Mouse (Mus musculus) granulocyte monocyte progenitor cell, adult 5-6 weeks (primary cell): ENCODE measurements around the gene Rbfox2. TPM values are rescaled to one million over a fixed set of nuclear protein-coding genes. Genes with fewer than 3 reads are reported as not detected.

Experiments
- ATAC-seq: replicated peaks from 2 replicates; pipeline ENCODE4 v1.8.0; 2016; ENCODE audit warnings: mild to moderate bottlenecking, moderate TSS enrichment, inconsistent platforms; ENCODE audit not compliant: poor library complexity, severe bottlenecking
- total RNA-seq, 2 experiments: library from RNA; stranded (forward) in 1 of 2; stranded (reverse) in 1 of 2; fragments of 200-712, 200-1000 nt in 1 of 2; fragments of >200 nt in 1 of 2; fragmentation: Nextera tagmentation in 1 of 2; gene quantifications; 2 replicates each; pipeline ENCODE4 v1.2.3; 2014 to 2017

Rbfox2 gene
- total RNA-seq, 2 experiments from 2014 or later, result 0.24 to 3.6 TPM

DNA sequence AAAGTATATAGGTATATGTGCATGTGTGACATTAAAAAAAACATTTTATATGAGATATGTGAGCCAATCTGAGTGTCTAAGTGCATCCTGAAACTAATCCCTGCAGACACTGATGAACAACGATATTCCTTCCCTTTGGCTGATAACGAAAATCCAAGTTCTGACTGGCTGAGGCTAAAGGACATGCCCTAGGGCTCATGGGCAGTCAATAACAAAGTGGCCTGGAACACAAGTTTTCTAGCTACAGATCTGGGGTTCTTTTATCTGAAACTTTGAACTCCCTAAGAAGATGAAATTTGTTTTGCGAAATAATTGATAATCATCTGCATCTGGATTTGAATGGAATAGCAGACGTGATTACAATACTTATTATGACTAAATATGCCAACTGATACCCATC is 66.2 kb downstream of the Rbfox2 start:
- ATAC-seq, result no peak

DNA sequence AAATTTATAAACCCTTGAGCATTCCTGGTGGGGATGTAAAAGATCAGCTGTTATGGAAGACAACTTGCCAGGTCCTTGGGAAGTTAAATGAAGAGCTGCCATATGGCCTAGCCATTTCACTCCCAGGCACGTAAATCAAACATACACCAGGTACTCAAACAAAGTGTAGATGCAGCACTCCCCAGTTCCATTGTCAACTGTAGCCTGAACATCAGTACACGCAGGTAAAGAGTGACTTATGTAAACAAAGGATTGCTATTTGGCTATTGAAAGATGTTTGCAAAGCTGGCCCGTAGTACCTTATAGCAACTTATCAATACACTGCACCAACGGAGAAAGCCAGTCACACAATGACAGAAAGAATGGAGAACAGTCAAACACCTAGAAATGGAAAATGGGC is 67.2 kb downstream of the Rbfox2 start:
- ATAC-seq, result no peak

DNA sequence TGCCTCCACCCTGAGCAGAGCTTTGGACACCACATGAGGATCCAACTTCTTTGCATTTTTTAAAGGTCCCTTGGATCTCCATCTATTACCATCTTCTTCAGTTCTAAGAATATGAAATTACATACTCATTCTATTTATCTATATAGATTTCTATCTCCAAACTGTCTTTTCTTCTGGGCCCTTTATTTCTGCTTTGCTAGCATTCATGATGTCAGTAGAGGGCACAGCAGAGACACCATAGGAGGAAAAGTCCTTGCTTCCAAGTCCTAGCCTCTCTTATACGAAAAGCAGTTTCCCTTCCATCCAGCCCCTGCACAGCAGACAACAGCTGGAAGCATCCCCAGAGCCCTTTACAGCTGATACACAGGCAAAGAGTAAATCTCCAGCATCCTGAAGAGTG is 69.1 kb downstream of the Rbfox2 start:
- ATAC-seq, result no peak

DNA sequence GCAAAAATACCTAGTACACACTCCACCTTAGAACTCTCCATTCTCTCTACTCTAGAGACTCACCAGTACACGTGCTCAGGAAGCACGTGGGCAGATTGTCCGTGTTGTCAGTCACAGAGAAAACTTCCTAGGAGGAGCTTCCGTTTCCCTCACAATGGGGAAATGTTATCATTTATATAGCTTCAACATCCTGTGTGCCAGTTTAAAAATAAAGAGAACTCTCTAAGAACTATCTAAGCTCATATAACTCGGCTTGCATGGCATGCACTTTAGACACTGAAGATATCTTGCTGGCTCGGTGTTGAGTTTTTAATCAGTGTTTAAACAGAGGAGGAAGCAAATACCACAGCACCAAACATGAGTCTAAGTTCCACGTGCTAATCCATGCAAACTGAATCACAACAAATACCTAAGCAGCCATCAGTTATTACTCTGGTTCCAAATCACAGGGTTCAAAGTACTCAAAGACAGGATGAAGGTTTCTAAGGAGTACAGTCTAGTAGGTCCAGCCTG is 70.7 kb downstream of the Rbfox2 start:
- no peak for ATAC-seq

DNA sequence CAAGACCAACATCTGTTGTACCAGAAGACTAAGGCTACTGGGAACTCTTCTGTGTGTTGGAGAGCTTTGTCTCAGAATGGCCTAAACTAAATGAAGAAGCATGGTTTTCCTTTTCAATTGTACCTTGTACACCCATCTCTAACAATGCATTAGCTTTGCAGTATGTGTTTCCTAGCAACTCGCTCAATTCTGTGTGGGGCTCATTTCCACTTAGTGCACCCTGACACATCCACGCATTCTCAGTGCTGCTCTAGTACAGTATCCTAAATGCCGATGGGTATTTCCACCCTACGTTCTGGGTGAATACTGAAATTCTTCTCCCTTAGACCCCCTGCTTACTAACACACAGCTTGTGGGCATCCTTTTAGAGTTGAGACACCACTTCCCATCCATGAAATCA is 71.3 kb downstream of the Rbfox2 start:
- no peak for ATAC-seq

DNA sequence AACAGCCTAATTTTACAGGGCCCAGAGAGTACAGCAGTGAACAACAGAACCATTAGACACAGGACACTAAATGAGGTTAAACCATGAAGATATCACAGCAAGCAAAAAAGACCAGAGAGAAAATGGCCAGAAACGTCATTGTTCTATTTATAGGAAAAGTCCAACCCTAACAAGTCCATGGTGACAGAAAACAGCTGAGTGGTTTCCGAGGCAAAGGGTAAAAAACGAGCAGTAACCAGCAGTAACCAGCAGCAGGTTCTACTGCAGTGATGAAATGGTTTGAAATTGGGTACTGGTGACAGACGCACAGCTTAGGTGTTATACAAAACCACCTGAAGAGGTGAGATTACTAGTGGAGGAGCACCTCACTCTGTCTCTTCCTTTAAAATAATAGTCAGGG is 72.5 kb downstream of the Rbfox2 start:
- no peak for ATAC-seq

DNA sequence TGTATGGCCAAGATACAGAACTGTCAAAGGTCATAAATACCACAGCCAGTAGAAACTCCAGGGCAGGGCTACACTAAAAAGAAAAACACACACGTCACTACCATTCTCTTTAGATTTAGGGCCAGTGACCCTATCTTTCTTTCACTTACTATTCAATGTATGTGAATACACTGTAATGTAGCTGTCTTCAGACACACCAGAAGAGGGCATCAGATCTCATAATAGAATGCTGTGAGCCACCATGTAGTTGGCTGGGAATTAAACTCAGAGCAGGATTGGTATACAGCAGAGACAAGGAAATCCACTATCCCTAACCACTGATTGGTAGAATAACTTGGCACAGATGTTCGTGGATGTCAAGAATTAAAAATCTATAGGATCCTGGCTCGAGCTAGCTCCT is 76.7 kb downstream of the Rbfox2 start:
- ATAC-seq, result no peak

DNA sequence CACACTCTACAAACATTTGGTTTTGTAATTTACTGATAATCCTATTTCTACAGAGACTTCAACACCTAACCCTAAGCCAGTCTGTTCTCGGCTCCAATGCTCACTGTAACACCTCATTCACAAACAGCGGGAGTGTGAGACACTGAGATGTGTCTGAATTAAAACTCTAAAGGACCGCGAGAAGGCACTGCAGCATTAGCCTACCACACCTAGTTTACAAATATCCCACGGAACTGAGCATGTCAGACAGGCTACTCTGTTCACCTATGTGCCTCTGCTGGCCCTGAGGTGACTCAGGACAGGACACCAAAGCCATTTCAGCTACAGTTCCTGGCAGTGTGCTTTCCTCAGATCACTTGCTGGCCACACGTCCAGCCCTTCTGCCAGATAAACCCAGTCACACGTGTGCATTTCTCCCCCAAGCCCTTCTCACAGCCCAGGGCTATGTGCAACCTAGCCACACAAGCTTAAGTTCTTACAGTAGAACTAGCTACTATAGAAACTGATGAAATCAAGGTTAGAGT is 79.9 kb downstream of the Rbfox2 start:
- ATAC-seq, result no peak

DNA sequence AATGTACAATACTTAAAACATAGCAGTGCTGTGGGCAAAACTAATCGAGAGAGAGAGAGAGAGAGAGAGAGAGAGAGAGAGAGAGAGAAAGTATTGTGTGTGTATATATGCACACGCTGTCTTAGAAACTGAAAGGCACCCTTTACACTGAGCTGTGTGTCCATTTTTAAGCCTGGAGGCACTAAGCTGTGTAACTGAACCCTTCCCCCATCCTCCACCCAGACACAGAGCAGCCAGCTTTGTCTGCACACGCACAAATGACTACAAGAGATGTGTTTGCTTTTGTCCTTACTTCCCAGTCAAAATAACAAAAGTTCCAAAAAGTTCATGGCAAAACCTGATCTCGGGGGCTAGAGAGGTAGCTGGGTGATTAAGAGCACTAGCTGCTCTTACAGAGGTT is 80.9 kb downstream of the Rbfox2 start:
- no peak for ATAC-seq

DNA sequence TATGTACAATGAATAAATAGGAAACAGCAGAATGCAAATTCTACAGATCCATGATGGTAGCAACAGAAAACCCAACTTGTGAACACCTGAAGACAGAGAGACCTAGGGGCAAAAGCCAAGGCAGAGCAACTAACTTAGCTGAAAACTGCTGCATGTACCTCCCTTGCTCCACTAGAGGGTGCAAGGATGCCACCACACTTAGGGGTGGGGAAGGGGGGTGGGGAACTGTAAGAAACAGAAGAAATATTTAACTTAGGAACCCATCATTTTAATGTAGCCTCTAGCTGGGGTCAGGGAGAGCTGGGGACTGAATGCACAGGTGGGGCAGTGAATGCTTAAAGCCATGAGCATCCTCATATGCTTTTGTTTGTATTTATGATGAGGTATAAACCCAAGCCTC is 81.5 kb downstream of the Rbfox2 start:
- ATAC-seq, result peak; percentile 50; the same call in 1 of the 2 replicates

DNA sequence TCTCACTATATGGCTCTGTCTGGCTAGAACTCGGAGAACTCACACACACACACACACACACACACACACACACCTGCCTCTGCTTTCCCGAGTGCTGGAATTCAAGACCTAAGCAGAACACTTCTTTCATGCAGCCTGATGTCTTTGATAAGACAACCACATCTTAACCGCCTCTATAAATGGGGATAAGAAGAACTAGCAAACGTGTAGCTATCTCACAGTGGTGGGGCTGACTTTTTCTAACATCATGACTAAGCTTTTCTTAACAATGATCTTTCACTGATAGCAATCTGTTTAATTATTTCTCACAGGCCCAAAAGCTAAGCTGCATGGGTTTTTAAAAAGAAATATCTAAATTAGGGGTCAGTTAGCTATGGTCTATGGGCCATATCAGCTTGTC is 86.0 kb downstream of the Rbfox2 start:
- no peak for ATAC-seq

DNA sequence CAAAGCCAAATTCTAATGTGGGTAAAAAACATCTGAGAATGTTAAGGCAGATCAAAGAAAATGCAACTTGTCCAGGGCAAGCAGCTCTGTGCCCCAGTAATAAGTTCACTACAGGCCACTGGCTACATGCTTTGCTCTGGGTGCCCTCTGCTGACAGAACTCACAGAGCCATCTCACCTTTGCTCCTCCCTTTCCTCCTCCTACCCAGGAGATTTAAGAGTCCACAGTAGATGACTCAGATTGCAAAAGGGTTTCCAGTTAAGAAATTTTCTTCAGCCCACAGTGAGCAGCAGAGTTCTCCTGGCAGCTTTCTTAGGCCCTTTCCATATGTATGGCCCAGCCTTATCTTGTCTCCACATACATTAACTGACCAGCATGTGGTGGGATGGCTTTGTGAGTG is 86.7 kb downstream of the Rbfox2 start:
- 0 out of 2 replicates have a peak, but pooled peaks have one; percentile 12 for ATAC-seq

DNA sequence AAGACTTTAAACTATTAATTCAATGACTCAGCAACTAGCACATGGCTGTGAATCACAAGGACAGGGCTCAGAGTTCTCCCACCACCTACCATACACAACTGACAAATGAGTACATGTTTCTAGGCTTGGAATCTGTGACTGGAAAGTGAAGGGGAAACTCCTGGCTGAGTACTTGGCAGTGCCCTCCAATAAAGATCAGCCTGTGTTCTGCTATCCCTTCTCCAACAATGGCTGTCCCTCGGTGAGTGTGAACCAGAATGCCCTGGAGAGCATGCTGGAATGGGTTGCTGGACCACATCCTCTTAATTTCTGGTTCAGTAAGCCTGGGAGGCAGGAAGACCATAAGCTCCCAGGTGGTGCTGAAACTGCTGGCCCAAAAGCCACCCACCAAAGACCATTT is 87.2 kb downstream of the Rbfox2 start:
- ATAC-seq, result no peak

DNA sequence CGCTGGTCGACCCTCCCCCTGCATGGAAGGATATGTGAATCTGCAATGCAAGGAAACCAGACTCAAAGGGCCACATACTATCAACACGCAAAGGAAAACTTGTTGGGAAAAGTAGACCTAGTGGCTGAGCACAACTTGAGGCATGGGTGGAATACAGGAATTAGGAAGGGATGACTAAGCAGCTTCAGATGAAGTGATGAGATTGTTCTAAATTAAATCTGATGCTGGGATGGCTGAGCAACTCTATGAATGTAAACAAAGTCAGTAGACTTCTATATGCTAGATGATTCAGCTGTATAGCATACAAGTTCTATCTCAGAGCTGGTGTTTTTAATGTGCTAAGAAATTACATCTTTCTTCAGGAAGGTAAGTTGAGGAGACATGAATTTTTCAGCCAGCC is 88.8 kb downstream of the Rbfox2 start:
- no peak for ATAC-seq

DNA sequence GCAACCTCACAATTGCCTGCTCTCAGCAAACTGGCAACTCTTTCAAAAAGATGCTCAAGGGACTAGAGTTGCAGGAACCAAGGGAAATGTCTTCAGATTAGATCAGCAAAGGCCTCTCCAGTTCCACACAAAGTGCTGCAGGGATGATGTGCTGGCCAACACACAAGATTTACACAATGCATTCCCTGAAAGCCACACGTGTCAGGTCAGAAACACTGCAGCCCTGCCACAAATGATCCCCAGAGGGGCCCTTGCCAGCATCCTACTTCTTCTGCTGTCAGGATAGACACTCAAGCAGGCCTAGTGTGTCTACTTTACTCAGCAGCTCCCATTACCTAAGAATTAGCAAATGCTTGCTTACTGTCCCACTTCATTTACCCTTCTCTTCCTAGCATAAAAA is 89.3 kb downstream of the Rbfox2 start:
- no peak for ATAC-seq

DNA sequence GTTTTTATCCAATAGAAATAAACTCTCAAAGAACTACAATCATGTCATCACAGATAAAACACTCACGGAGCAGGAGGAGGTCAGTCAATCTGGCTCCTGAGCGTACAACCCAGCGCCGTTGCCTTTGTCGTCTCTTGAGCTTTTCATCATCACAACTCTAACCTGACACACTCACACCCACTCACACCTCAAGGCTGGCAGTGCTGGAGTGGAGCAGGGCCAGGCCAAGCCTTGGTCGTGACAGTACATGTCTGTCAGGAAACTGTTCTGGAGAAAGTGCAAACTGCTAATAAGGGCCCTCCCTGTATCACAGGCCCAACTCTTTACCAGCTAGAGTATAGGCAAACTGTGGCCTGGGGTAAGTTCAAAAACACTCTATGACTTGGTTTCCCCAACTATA is 90.1 kb downstream of the Rbfox2 start:
- ATAC-seq, result no peak

DNA sequence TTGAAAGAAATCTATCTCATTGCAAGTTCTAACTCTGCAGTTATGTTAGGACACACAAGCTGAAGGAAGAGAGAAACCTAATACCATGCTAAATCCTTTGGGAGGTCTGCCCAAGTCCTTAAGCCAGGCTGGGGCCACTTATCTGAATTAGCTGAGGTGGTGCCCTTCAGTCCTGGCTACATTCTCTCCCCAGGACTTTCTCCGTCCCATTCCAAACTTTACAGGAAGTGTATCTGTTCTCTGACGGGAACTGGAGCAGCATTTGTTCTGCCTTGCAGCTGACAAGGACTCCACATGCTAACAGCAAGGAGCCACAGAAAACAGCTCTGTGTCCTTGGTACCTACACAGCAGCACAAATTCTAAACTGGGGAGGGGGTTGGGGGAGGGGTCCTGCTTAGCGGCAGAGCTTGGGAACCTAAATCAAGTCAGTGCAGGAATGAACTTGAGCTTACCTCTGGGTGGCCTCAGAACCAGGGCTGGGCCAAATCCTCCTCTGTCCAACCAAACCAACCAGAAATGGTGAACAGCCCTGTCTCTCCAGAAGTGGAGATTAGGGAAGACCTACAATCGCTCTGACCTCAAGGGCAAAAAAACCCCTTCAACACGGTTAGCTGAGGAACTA is 91.5 kb downstream of the Rbfox2 start:
- ATAC-seq, result no peak

DNA sequence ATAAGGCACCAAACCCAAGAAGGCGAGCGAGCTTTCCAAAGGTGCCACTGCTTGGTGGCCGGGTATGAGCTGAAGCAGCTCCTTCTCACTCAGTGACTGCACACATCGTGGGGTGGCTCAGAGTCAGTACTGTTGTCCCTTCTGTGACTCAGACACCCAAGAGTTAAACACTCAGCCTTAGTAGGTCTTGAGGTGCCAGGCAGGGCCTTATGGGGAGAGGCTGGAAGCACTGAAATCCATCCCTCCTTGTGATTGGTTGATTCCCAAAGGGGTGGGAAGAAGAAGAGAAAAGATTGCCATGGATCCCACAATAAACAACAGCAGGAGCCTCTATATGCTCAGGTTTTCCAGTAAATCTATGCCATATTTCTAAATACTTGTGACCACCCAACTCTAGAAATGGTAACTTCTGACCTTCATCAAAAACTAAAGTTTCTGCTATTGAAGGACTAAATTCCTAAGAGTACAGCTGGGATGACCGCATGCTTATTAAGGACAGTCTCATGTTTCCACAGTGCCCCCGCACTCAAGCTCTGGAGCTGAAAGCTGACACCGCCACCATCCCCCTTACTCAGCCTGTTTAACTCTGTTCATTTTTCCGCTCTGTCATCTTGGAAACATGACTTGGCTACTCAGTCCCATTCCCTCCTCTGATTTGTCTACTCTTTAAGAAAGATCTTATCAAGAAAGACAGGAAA is 92.2 kb downstream of the Rbfox2 start:
- no peak for ATAC-seq

DNA sequence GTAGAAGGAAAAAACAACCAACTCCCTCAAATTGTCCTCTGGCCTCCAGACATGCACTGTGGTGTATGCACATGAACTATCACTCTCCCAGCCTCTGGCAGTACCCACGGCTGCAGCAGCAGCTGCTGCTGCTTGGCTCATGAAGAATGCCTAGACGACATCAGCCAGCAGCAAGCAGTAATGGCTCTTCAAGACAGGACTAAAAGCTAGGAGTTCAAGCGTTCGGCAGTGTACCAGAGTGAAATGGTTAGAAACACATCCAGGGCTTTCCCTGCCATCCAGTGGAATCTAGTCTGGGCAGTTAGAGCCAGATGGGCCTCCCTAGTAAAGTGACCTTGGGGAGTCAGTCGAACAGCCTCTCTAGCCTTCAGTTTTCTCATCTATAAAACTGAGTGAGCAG is 93.0 kb downstream of the Rbfox2 start:
- ATAC-seq, result no peak

DNA sequence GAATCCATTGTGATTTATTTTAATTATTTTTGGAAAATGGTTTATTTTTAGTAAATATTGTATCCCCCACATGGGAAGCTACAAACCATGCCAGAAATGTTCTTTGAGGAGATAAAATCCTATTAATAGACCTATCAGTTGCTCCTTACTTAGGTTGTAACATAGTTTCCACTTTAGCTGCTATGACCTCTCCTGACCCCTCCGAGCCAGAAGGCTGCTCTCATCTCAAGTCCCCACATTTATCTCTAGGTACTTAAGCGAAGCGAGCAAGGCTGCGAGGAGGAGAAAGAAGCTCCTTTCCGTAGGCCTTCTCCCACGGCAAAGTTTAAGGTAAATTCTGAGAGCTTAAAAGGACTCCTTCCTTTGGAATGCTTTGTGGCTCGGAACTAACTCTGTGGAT is 94.0 kb downstream of the Rbfox2 start:
- no peak for ATAC-seq

DNA sequence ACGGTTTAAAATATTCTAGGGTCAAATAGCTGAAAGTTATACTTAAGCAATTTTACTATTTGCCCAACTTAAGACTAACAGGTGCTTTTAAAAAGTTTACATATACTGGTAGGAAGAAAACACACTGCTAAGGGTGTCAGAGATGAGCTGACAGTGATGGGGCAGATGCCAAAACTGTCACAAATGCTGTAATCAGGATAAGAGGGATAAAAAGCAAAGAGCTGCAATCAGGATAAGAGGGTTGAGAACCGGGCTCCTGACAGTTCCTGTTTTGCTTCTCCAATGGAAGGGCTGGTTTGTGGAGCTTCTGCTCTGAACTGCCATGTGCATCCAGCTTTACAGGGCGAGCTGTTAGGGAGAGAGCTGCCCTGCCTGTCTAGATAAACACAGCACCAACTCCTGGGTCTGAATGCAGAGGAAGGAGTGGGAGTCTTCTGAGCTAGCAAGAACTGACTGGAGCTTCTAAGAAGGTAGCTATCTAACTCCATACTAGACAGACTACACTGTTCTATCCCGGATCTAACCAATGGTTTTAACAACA is 94.5 kb downstream of the Rbfox2 start:
- ATAC-seq, result no peak

DNA sequence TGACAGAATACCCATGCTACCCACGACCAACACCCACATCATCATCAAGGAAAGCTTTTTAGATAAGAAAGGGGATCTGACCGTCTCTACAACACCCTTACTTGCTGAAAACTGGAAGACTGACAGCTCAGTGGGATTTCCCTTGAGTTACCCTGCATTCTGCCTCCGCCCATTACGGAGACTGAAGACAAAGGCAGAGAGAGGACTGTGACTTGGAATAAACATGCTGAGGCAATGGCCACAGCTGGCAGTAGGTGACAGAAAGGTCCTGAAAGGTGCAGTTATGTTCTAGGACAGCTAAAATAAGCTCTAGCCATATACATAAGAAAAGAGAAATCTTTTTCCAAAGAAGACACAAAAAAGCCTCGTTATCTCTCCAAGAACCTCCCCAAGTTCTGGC is 99.8 kb downstream of the Rbfox2 start:
- ATAC-seq, result no peak
